Mouse (Mus musculus) hindbrain, embryonic 10.5 days (tissue): ENCODE results near the gene Fbln5. TPM values are rescaled to one million over a fixed set of nuclear protein-coding genes. Genes with fewer than 3 reads are reported as not detected.

Experiments
- DNase-seq: peaks from one replicate; pipeline ENCODE4 v3.0.0-alpha.2; 2017; ENCODE audit warnings: low spot score
- H3K27ac ChIP-seq: fragments of 300-500 bp; sonication (generic); 2 replicates; pipeline ENCODE4 v1.5.1; 2016; ENCODE audit warnings: mild to moderate bottlenecking, moderate library complexity
- H3K27me3 ChIP-seq: fragments of 300-500 bp; sonication (generic); 2 replicates; pipeline ENCODE4 v1.6.1; 2016; ENCODE audit warnings: mild to moderate bottlenecking; ENCODE audit not compliant: poor library complexity, insufficient read depth, severe bottlenecking
- H3K36me3 ChIP-seq: fragments of 300-500 bp; sonication (generic); 2 replicates; pipeline ENCODE4 v1.6.1; 2016; ENCODE audit warnings: mild to moderate bottlenecking, moderate library complexity
- H3K4me1 ChIP-seq: fragments of 300-500 bp; sonication (generic); replicated peaks from 2 replicates; pipeline ENCODE4 v1.6.1; 2016; ENCODE audit warnings: mild to moderate bottlenecking
- H3K4me3 ChIP-seq: fragments of 300-500 bp; sonication (generic); 2 replicates; pipeline ENCODE4 v1.5.1; 2016; ENCODE audit warnings: mild to moderate bottlenecking, moderate library complexity
- H3K9me3 ChIP-seq: fragments of 300-500 bp; sonication (generic); 2 replicates; pipeline ENCODE4 v1.6.1; 2016; ENCODE audit warnings: mild to moderate bottlenecking, moderate library complexity
- WGBS: fragments of 180-500 bp; shearing (Covaris S2); methylation state at CpG from one replicate; pipeline ENCODE4 v1.1.7; 2016; 5-methylcytosine and 5-hydroxymethylcytosine counted together
- polyA plus RNA-seq: library from polyadenylated mRNA; unstranded; fragments of >200 nt; fragmentation: Nextera tagmentation; extraction: Ambion mirVana; gene quantifications from 2 replicates; pipeline ENCODE4 v1.2.1, GENCODE M21; 2016

Gene Fbln5
- polyA plus RNA-seq, 1 experiment from 2014 or later, result 13.4 TPM

DNA sequence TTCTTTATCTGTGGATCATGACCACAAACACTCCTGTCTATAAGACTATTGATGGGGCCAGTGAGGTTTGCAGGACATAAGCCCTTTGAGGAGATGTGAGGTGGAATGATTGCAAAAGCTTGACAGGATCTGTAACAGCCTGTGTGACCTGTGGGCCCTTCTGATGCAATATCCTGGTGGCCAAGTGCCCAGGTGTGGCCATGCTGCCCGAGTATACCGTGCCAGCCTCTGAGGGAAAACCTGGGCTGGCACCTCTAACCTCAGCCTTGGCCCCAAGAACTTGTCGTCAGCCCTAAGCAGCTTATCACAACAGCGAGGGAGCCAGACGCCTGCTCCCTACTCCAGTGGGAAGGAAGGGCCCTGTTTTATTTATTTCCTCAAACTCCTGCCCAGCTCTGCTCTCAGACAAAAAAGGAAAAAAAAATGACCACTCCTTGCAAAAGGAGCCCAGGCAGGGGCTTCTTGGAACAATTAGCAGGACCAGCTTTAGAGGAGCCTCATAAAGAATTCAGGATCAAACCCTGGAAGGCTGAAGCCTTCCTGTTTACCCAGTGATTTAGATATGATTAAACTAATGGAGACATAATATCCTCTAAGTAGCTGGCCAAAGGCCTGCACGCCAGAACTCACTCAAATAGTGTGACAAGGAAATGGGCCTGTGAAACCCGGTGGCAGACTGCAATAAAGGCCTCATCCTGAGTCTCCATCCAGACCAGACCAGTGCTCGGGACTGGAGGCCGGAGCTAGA is 51.4 kb downstream of the Fbln5 start:
- Histone ChIP-seq H3K36me3 (no peaks in the 10 kb centered on the region), H3K9me3 (no peaks in the 10 kb centered on the region), H3K4me3 (no peak overlapping the region), H3K27ac (no peak overlapping the region), H3K27me3 (no peaks in the 10 kb centered on the region), H3K4me1 (no peaks in the 10 kb centered on the region)
- 80% methylated on average over 9 of the region's 9 CpGs for WGBS
- DNase-seq, result no peak

GRCm38 (mm10) chr12:101766228-101766852 is 52.5 kb downstream of the Fbln5 start:
- H3K27ac ChIP-seq, result no peak overlapping the region
- no peaks in the 10 kb centered on the region for H3K36me3 ChIP-seq
- no peak overlapping the region for H3K4me3 ChIP-seq
- WGBS, result 86% methylated on average over 3 of the region's 3 CpGs
- DNase-seq, result no peak
- no peaks in the 10 kb centered on the region for H3K27me3 ChIP-seq
- H3K9me3 ChIP-seq, result no peaks in the 10 kb centered on the region
- H3K4me1 ChIP-seq, result no peaks in the 10 kb centered on the region

- Histone ChIP-seq H3K36me3 (no peaks in the 10 kb centered on the region), H3K27ac (no peak overlapping the region), H3K4me3 (no peak overlapping the region), H3K9me3 (no peaks in the 10 kb centered on the region), H3K4me1 (no peaks in the 10 kb centered on the region), H3K27me3 (no peaks in the 10 kb centered on the region)
- 87% methylated on average over 5 of the region's 5 CpGs for WGBS
- no peak for DNase-seq
Measured at GRCm38 (mm10) chr12:101764870-101765269, 54.0 kb downstream of the Fbln5 start.

DNA sequence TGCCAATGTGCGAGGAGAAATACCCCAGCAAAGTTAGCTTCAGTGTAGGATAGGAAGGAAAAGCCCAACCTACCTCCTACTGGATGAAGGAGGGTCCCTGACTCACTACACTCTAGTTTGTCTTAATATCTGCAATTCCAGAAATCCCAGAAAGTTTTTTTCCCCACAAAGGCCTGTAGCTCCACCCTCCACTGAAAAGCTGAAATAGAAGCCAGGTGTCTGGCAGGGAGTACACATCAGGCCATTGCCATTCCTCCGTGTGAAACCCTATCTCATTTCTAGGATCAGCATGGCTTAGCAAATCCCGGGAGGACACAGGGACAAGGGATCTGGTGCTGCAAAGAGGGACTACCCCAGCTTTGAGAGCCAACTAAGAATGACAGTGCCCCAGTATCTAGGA is 55.8 kb downstream of the Fbln5 start:
- H3K4me3 ChIP-seq, result no peak overlapping the region
- no peak for DNase-seq
- no peaks in the 10 kb centered on the region for H3K4me1 ChIP-seq
- no peak overlapping the region for H3K27ac ChIP-seq
- H3K36me3 ChIP-seq, result no peaks in the 10 kb centered on the region
- no peaks in the 10 kb centered on the region for H3K27me3 ChIP-seq
- H3K9me3 ChIP-seq, result no peaks in the 10 kb centered on the region
- 72% methylated on average over 3 of the region's 3 CpGs for WGBS

GRCm38 (mm10) chr12:101762054-101762453 is 56.8 kb downstream of the Fbln5 start:
- H3K4me3 ChIP-seq, result no peak overlapping the region
- DNase-seq, result no peak
- 93% methylated on average over 5 of the region's 5 CpGs for WGBS

GRCm38 (mm10) chr12:101759440-101760045 is 59.3 kb downstream of the Fbln5 start:
- H3K27ac ChIP-seq, result no peak overlapping the region
- no peak overlapping the region for H3K4me3 ChIP-seq
- no peaks in the 10 kb centered on the region for H3K36me3 ChIP-seq
- H3K4me1 ChIP-seq, result no peaks in the 10 kb centered on the region
- no peaks in the 10 kb centered on the region for H3K9me3 ChIP-seq
- DNase-seq, result no peak
- H3K27me3 ChIP-seq, result no peaks in the 10 kb centered on the region
- WGBS, result 76% methylated on average over 6 of the region's 6 CpGs

More at GRCm38 (mm10) chr12:101762054-101762453, 56.8 kb downstream of the Fbln5 start:
- H3K27ac ChIP-seq, result no peak overlapping the region
- no peaks in the 10 kb centered on the region for H3K27me3 ChIP-seq
- H3K4me1 ChIP-seq, result no peaks in the 10 kb centered on the region
- H3K36me3 ChIP-seq, result no peaks in the 10 kb centered on the region
- H3K9me3 ChIP-seq, result no peaks in the 10 kb centered on the region

DNA sequence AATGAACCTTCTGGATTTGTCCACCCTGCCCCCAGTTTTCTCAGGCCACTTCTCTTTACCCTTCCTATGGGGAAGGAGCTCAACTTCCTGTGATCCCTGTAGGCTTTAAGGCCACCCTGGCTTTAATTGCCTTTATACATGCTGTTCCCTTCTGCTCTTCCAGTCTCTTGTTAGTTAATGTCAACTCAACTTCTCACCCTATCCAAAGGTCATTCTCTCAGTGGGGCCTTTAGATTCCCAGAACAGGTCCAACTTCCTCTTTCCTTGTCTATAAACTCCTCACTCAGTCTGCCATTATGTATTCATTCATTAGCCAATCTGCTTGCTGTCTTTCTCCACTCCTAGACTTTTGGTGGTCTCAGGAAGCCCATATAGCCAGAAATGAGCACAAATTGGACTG is 60.2 kb downstream of the Fbln5 start:
- no peak for DNase-seq
- Histone ChIP-seq H3K4me3 (no peak overlapping the region), H3K4me1 (no peaks in the 10 kb centered on the region), H3K36me3 (no peaks in the 10 kb centered on the region), H3K9me3 (no peaks in the 10 kb centered on the region), H3K27me3 (no peaks in the 10 kb centered on the region), H3K27ac (no peak overlapping the region)

- H3K4me1 ChIP-seq, result no peaks in the 10 kb centered on the region
- no peaks in the 10 kb centered on the region for H3K27me3 ChIP-seq
- no peak overlapping the region for H3K27ac ChIP-seq
- no peaks in the 10 kb centered on the region for H3K36me3 ChIP-seq
- no peaks in the 10 kb centered on the region for H3K9me3 ChIP-seq
- no peak overlapping the region for H3K4me3 ChIP-seq
- WGBS, result 60% methylated on average over 2 of the region's 2 CpGs
- no peak for DNase-seq
Measured at GRCm38 (mm10) chr12:101742375-101742774, 76.5 kb downstream of the Fbln5 start.

GRCm38 (mm10) chr12:101740486-101740885 is 78.4 kb downstream of the Fbln5 start:
- Histone ChIP-seq H3K4me3 (no peak overlapping the region), H3K9me3 (no peaks in the 10 kb centered on the region), H3K36me3 (no peaks in the 10 kb centered on the region), H3K27me3 (no peaks in the 10 kb centered on the region), H3K4me1 (no peaks in the 10 kb centered on the region), H3K27ac (no peak overlapping the region)
- DNase-seq, result no peak
- WGBS, result 81% methylated on average over 2 of the region's 2 CpGs

DNA sequence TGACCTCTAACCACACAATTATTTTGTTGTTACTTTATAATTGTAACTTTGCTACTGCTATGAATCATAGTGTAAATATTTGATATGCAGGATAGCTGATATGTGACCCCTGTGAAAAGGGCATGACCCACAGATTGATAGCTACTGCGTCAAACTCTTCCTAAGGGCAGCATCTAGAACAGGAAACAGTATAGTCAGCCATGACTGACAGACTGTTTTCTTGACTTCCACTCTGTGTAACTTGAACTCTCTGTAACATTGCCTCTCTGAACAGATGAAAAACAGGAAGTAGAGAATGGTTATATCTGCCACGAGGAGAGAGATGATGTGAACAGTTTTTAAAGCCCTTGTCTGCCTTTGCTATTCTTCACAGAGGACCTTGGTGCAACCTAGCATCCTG is 78.8 kb downstream of the Fbln5 start:
- Histone ChIP-seq H3K9me3 (no peaks in the 10 kb centered on the region), H3K4me3 (no peak overlapping the region), H3K36me3 (no peaks in the 10 kb centered on the region), H3K27me3 (no peaks in the 10 kb centered on the region), H3K4me1 (no peaks in the 10 kb centered on the region), H3K27ac (no peak overlapping the region)
- no peak for DNase-seq
- 55% methylated on average over 2 of the region's 2 CpGs for WGBS

GRCm38 (mm10) chr12:101718755-101719150 is 100.1 kb downstream of the Fbln5 start:
- peak; percentile 42 for DNase-seq

GRCm38 (mm10) chr12:101718054-101718754 is 100.7 kb downstream of the Fbln5 start, which contains the start of gene Tc2n:
Gene Tc2n, minus strand, starts transcription at chr12:101718523.
- Histone ChIP-seq H3K4me3 (peak within 1 kb of the TSS; percentile 78), H3K27ac (peak within 1 kb of the TSS; percentile 59), H3K9me3 (no peaks in the 10 kb centered on the region), H3K36me3 (no peaks in the 10 kb centered on the region), H3K27me3 (peaks cover 33% of the 10 kb centered on the region), H3K4me1 (peaks cover 13% of the 10 kb centered on the region)
- WGBS, result under 1% methylated on average over 75 of the region's 75 CpGs
- DNase-seq, result peak; percentile 79

More at GRCm38 (mm10) chr12:101718755-101719150, 100.1 kb downstream of the Fbln5 start:
- H3K9me3 ChIP-seq, result no peaks in the 10 kb centered on the region
- 0 out of 2 replicates have a peak overlapping the region, but pooled peaks have one; percentile 54 for H3K27ac ChIP-seq
- H3K4me3 ChIP-seq, result peak overlapping the region; percentile 78
- H3K27me3 ChIP-seq, result peaks cover 33% of the 10 kb centered on the region
- H3K36me3 ChIP-seq, result no peaks in the 10 kb centered on the region
- under 1% methylated on average over 9 of the region's 9 CpGs for WGBS
- peaks cover 13% of the 10 kb centered on the region for H3K4me1 ChIP-seq
